Mouse (Mus musculus): Measurements from ENCODE around the gene Mvp. TPM values are rescaled to one million over a fixed set of nuclear protein-coding genes. Genes with fewer than 3 reads are reported as not detected.

Gene Mvp
- polyA plus RNA-seq, 1 experiment = 15.1 TPM

DNA sequence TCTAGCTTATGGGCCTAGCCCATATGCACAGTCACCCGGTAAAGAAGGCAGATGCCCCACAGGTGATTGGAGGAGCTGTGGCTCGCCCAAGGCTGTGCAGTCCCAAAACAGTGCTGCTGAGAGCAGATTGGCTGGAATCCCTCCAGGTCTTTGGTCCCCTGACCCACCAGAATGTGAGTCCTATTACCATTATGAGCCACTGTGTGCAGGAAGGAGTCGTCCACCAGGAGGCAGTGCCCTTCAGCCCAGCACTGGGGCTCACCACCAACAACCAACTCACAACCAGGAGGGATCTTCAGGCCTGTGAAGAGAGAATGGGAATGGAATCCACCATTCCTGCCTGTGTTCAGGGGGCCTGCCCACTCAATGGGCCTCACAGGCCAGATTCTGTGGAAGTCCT lies 67.9 kb downstream of the Mvp start:
- Histone ChIP-seq H3K4me1 (ENCODE audit: control insufficient read depth, insufficient read depth, low read length) (no peaks in the 10 kb centered on the region), H3K27ac (ENCODE audit: control insufficient read depth, insufficient read depth, low read depth, low read length, poor library complexity) (no peak overlapping the region), H3K4me3 (replicated peaks; ENCODE audit: control insufficient read depth, low read depth, low read length) (no peak overlapping the region)
- 61% methylated on average over 3 of the region's 3 CpGs for WGBS
- TF ChIP-seq POLR2A (IDR thresholded peaks at IDR 0.05; ENCODE audit: borderline replicate concordance, control insufficient read depth, low read depth, low read length) (no peak), CTCF (IDR thresholded peaks at IDR 0.05; ENCODE audit: control insufficient read depth, insufficient read depth, low read length) (peak; percentile 84)

DNA sequence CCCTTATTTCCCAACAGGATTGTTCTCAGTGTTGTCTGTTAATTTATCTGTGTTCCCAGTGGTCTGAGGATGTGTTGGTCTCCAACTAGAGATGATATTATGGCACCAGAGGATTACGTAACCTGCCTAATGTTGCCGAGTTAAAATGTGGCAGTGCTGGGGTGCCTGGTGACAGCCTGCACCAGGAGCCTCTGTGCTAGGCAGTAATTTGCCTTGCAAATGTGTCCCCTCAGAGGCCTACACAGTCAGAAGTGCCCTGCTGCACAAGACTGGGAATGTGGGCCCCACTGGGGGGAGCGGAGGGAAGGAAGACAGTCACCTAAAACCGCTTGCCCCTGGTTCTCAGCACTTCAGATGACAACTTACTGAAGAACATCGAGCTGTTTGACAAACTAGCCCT lies 72.6 kb downstream of the Mvp start:
- 86% methylated on average over 5 of the region's 5 CpGs for WGBS

DNA sequence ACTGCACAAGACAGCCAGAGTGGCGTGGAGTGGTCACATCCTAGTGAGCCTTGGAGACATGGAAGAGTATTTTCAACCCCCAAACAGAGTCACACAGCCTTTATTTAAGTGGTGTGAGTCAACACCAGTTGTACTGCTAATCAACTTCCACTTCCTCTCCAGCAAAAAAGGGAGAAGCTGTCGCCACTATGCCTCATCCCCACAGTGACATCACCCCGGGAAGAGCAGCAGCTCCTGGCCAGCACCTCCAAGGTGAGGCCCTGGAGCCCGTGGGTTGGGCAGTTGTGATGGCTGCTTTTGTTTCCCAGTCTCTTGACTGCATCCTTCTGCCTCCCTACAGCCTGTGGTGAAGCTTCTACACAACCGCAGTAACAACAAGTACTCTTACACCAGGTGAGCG lies 73.2 kb downstream of the Mvp start:
- TF ChIP-seq CTCF (IDR thresholded peaks at IDR 0.05; ENCODE audit: control insufficient read depth, insufficient read depth, low read length) (no peak), POLR2A (IDR thresholded peaks at IDR 0.05; ENCODE audit: borderline replicate concordance, control insufficient read depth, low read depth, low read length) (no peak)

More for the DNA sequence above, 72.6 kb downstream of the Mvp start:
- Histone ChIP-seq H3K4me1 (ENCODE audit: control insufficient read depth, insufficient read depth, low read length) (peaks cover 1% of the 10 kb centered on the region; the same call in 1 of the 2 replicates), H3K27ac (ENCODE audit: control insufficient read depth, insufficient read depth, low read depth, low read length, poor library complexity) (no peak overlapping the region), H3K4me3 (replicated peaks; ENCODE audit: control insufficient read depth, low read depth, low read length) (no peak overlapping the region)
- TF ChIP-seq POLR2A (IDR thresholded peaks at IDR 0.05; ENCODE audit: borderline replicate concordance, control insufficient read depth, low read depth, low read length) (no peak), CTCF (IDR thresholded peaks at IDR 0.05; ENCODE audit: control insufficient read depth, insufficient read depth, low read length) (no peak)

More for the DNA sequence above, 73.2 kb downstream of the Mvp start:
- peaks cover 1% of the 10 kb centered on the region; the same call in 1 of the 2 replicates for H3K4me1 ChIP-seq (ENCODE audit: control insufficient read depth, insufficient read depth, low read length)
- H3K4me3 ChIP-seq (replicated peaks; ENCODE audit: control insufficient read depth, low read depth, low read length) = no peak overlapping the region
- H3K27ac ChIP-seq (ENCODE audit: control insufficient read depth, insufficient read depth, low read depth, low read length, poor library complexity) = no peak overlapping the region
- 65% methylated on average over 6 of the region's 6 CpGs for WGBS

Other genes with a start within 250 kb of the Mvp start
- gene Gdpd3, start 248.3 kb downstream of the Mvp start, polyA plus RNA-seq (2011; ENCODE audit: insufficient read depth, insufficient read length, low replicate concordance, missing spikeins) = 20.1 and 40.1 TPM in 2 replicates
- gene Ypel3, start 237.7 kb downstream of the Mvp start, polyA plus RNA-seq (2011; ENCODE audit: insufficient read depth, insufficient read length, low replicate concordance, missing spikeins) = 236 and 411 TPM in 2 replicates
- 7.5 and 13.7 TPM in 2 replicates for gene Tbx6, start 233.1 kb downstream of the Mvp start, polyA plus RNA-seq (2011; ENCODE audit: insufficient read depth, insufficient read length, low replicate concordance, missing spikeins)
- gene Ppp4c, start 222.1 kb downstream of the Mvp start, polyA plus RNA-seq (2011; ENCODE audit: insufficient read depth, insufficient read length, low replicate concordance, missing spikeins) = 90.6 and 130 TPM in 2 replicates
- gene Fam57b, start 217.0 kb downstream of the Mvp start, polyA plus RNA-seq (2011; ENCODE audit: insufficient read depth, insufficient read length, low replicate concordance, missing spikeins) = 1.9 TPM in 1 of 2 replicates, not detected in the other
- gene 4930451I11Rik, start 183.0 kb downstream of the Mvp start, polyA plus RNA-seq (2011; ENCODE audit: insufficient read depth, insufficient read length, low replicate concordance, missing spikeins) = not detected in 2 replicates
- gene Doc2a, start 167.2 kb downstream of the Mvp start, polyA plus RNA-seq (2011; ENCODE audit: insufficient read depth, insufficient read length, low replicate concordance, missing spikeins) = not detected in 2 replicates
- gene Hirip3, start 152.6 kb downstream of the Mvp start, polyA plus RNA-seq (2011; ENCODE audit: insufficient read depth, insufficient read length, low replicate concordance, missing spikeins) = 77.2 and 107 TPM in 2 replicates
- gene Ino80e, start 152.2 kb downstream of the Mvp start, polyA plus RNA-seq (2011; ENCODE audit: insufficient read depth, insufficient read length, low replicate concordance, missing spikeins) = 38.1 and 59.7 TPM in 2 replicates
- 113 and 149 TPM in 2 replicates for gene Taok2, start 129.9 kb downstream of the Mvp start, polyA plus RNA-seq (2011; ENCODE audit: insufficient read depth, insufficient read length, low replicate concordance, missing spikeins)
- 39.9 and 76.2 TPM in 2 replicates for gene Tmem219, start 91.7 kb downstream of the Mvp start, polyA plus RNA-seq (2011; ENCODE audit: insufficient read depth, insufficient read length, low replicate concordance, missing spikeins)
- 4.0 and 17.3 TPM in 2 replicates for gene Kctd13, start 85.7 kb downstream of the Mvp start, polyA plus RNA-seq (2011; ENCODE audit: insufficient read depth, insufficient read length, low replicate concordance, missing spikeins)
- not detected in 2 replicates for gene Asphd1, start 65.0 kb downstream of the Mvp start, polyA plus RNA-seq (2011; ENCODE audit: insufficient read depth, insufficient read length, low replicate concordance, missing spikeins)
- gene Sez6l2, start 64.1 kb downstream of the Mvp start, polyA plus RNA-seq (2011; ENCODE audit: insufficient read depth, insufficient read length, low replicate concordance, missing spikeins) = 0.83 and 3.5 TPM in 2 replicates
- gene Cdipt, start 38.7 kb downstream of the Mvp start, polyA plus RNA-seq (2011; ENCODE audit: insufficient read depth, insufficient read length, low replicate concordance, missing spikeins) = 51.4 and 89.1 TPM in 2 replicates
- gene Cdiptos, start 38.5 kb downstream of the Mvp start, polyA plus RNA-seq (2011; ENCODE audit: insufficient read depth, insufficient read length, low replicate concordance, missing spikeins) = 2.3 and 2.4 TPM in 2 replicates
- gene Pagr1b, start 1.9 kb upstream of the Mvp start, polyA plus RNA-seq (2011; ENCODE audit: insufficient read depth, insufficient read length, low replicate concordance, missing spikeins) = not detected in 2 replicates
- 20.4 TPM in 1 of 2 replicates, not detected in the other for gene Pagr1a, start 2.7 kb upstream of the Mvp start, polyA plus RNA-seq (2011; ENCODE audit: insufficient read depth, insufficient read length, low replicate concordance, missing spikeins)
- gene Gm42742, start 6.5 kb upstream of the Mvp start, polyA plus RNA-seq (2011; ENCODE audit: insufficient read depth, insufficient read length, low replicate concordance, missing spikeins) = 11.2 and 52.5 TPM in 2 replicates
- gene Prrt2, start 6.6 kb upstream of the Mvp start, polyA plus RNA-seq (2011; ENCODE audit: insufficient read depth, insufficient read length, low replicate concordance, missing spikeins) = 5.3 TPM in 1 of 2 replicates, not detected in the other
- gene Maz, start 12.4 kb upstream of the Mvp start, polyA plus RNA-seq (2011; ENCODE audit: insufficient read depth, insufficient read length, low replicate concordance, missing spikeins) = 153 and 314 TPM in 2 replicates
- 114 and 164 TPM in 2 replicates for gene Kif22, start 27.9 kb upstream of the Mvp start, polyA plus RNA-seq (2011; ENCODE audit: insufficient read depth, insufficient read length, low replicate concordance, missing spikeins)
- gene Zg16, start 72.7 kb upstream of the Mvp start, polyA plus RNA-seq (2011; ENCODE audit: insufficient read depth, insufficient read length, low replicate concordance, missing spikeins) = 3.1 TPM in 1 of 2 replicates, not detected in the other
- gene AI467606, start 76.7 kb upstream of the Mvp start, polyA plus RNA-seq (2011; ENCODE audit: insufficient read depth, insufficient read length, low replicate concordance, missing spikeins) = 13.6 and 36.8 TPM in 2 replicates
- gene Qprt, start 107.6 kb upstream of the Mvp start, polyA plus RNA-seq (2011; ENCODE audit: insufficient read depth, insufficient read length, low replicate concordance, missing spikeins) = 1.4 and 10.6 TPM in 2 replicates
- gene Spn, start 123.2 kb upstream of the Mvp start, polyA plus RNA-seq (2011; ENCODE audit: insufficient read depth, insufficient read length, low replicate concordance, missing spikeins) = 29.7 and 49.2 TPM in 2 replicates
- gene Cd2bp2, start 181.4 kb upstream of the Mvp start, polyA plus RNA-seq (2011; ENCODE audit: insufficient read depth, insufficient read length, low replicate concordance, missing spikeins) = 46.6 and 64.1 TPM in 2 replicates
- gene Tbc1d10b, start 193.8 kb upstream of the Mvp start, polyA plus RNA-seq (2011; ENCODE audit: insufficient read depth, insufficient read length, low replicate concordance, missing spikeins) = 53.6 and 84.9 TPM in 2 replicates
- gene Mylpf, start 194.3 kb upstream of the Mvp start, polyA plus RNA-seq (2011; ENCODE audit: insufficient read depth, insufficient read length, low replicate concordance, missing spikeins) = 32.2 and 126 TPM in 2 replicates
- 2.6 and 6.6 TPM in 2 replicates for gene Zfp553, start 218.4 kb upstream of the Mvp start, polyA plus RNA-seq (2011; ENCODE audit: insufficient read depth, insufficient read length, low replicate concordance, missing spikeins)
- 76.8 and 153 TPM in 2 replicates for gene Sept1, start 218.5 kb upstream of the Mvp start, polyA plus RNA-seq (2011; ENCODE audit: insufficient read depth, insufficient read length, low replicate concordance, missing spikeins)
- gene Zfp771, start 229.7 kb upstream of the Mvp start, polyA plus RNA-seq (2011; ENCODE audit: insufficient read depth, insufficient read length, low replicate concordance, missing spikeins) = 10.6 and 13.1 TPM in 2 replicates
- gene Dctpp1, start 246.1 kb upstream of the Mvp start, polyA plus RNA-seq (2011; ENCODE audit: insufficient read depth, insufficient read length, low replicate concordance, missing spikeins) = 23.2 and 50.6 TPM in 2 replicates

All from bone marrow, adult 2 months (tissue).